Mouse (Mus musculus) limb, embryonic 11.5 days (tissue): Measurements from ENCODE around the gene Slc41a2. TPM values are rescaled to one million over a fixed set of nuclear protein-coding genes. Genes with fewer than 3 reads are reported as not detected.

Experiments used
- ATAC-seq: fragments of 200-750 bp; cut with Nextera tagmentation; 2 replicates; pipeline ENCODE4 v1.8.0; 2017; ENCODE audit warnings: low read depth; ENCODE audit not compliant: insufficient number of reproducible peaks, low FRiP score, low TSS enrichment
- DNase-seq: peaks from one replicate; pipeline ENCODE4 v3.0.0-alpha.2; 2015; ENCODE audit warnings: low spot score
- H3K27ac ChIP-seq: fragments of 300-500 bp; sonication (generic); replicated peaks from 2 replicates; pipeline ENCODE4 v1.5.1; 2014; ENCODE audit warnings: low read depth, mild to moderate bottlenecking, low read length
- H3K27me3 ChIP-seq: fragments of 300-500 bp; sonication (generic); 2 replicates; pipeline ENCODE4 v1.6.1; 2014; ENCODE audit warnings: mild to moderate bottlenecking, low read length, mixed read lengths; ENCODE audit not compliant: control insufficient read depth, insufficient read depth
- H3K36me3 ChIP-seq: fragments of 300-500 bp; sonication (generic); 2 replicates; pipeline ENCODE4 v1.6.1; 2014; ENCODE audit warnings: mild to moderate bottlenecking, low read length, moderate library complexity, mixed read lengths; ENCODE audit not compliant: control insufficient read depth, insufficient read depth
- H3K4me1 ChIP-seq: fragments of 300-500 bp; sonication (generic); 2 replicates; pipeline ENCODE4 v1.6.1; 2014; ENCODE audit warnings: low read length, mixed read lengths; ENCODE audit not compliant: control insufficient read depth, insufficient read depth
- H3K4me2 ChIP-seq: fragments of 300-500 bp; sonication (generic); 2 replicates; pipeline ENCODE4 v1.6.1; 2014; ENCODE audit warnings: low read depth, mild to moderate bottlenecking, moderate library complexity; ENCODE audit not compliant: severe bottlenecking
- H3K4me3 ChIP-seq: fragments of 300-500 bp; sonication (generic); 2 replicates; pipeline ENCODE4 v1.5.1; 2014; ENCODE audit warnings: low read depth, low read length
- H3K9ac ChIP-seq: fragments of 300-500 bp; sonication (generic); 2 replicates; pipeline ENCODE4 v1.6.1; 2014; ENCODE audit warnings: mild to moderate bottlenecking, low read length
- H3K9me3 ChIP-seq: fragments of 300-500 bp; sonication (generic); 2 replicates; pipeline ENCODE4 v1.6.1; 2016; ENCODE audit warnings: low read length; ENCODE audit not compliant: control insufficient read depth
- WGBS: fragments of 180-500 bp; shearing (Covaris S2); extraction: QIAGEN DNeasy Blood & Tissue Kit; methylation state at CpG from one replicate; pipeline ENCODE4 v1.1.7; 2014; 5-methylcytosine and 5-hydroxymethylcytosine counted together
- polyA plus RNA-seq: library from polyadenylated mRNA; unstranded; fragments of >200 nt; fragmentation: Nextera tagmentation; extraction: Ambion mirVana; gene quantifications from 2 replicates; pipeline ENCODE4 v1.2.1, GENCODE M21; 2014

Slc41a2 gene
- polyA plus RNA-seq, 1 experiment from 2014 or later, result 0.59 TPM

- Histone ChIP-seq H3K27ac (no peak overlapping the region), H3K4me3 (no peak overlapping the region), H3K9ac (no peak overlapping the region), H3K4me1 (peaks cover 6% of the 10 kb centered on the region), H3K27me3 (no peaks in the 10 kb centered on the region), H3K36me3 (no peaks in the 10 kb centered on the region), H3K4me2 (no peak overlapping the region), H3K9me3 (no peaks in the 10 kb centered on the region)
- DNase-seq (peak; percentile 82), ATAC-seq (no peak)
- 30% methylated on average over 8 of the region's 8 CpGs for WGBS
Measured at GRCm38 (mm10) chr10:83182573-83182960, 155.1 kb downstream of the Slc41a2 start.

- WGBS, result 75% methylated on average over 15 of the region's 15 CpGs
- H3K4me3 ChIP-seq, result no peak overlapping the region
- ATAC-seq (no peak), DNase-seq (no peak)
- H3K4me1 ChIP-seq, result peaks cover 6% of the 10 kb centered on the region
- H3K27me3 ChIP-seq, result no peaks in the 10 kb centered on the region
- no peak overlapping the region for H3K9ac ChIP-seq
- no peak overlapping the region for H3K4me2 ChIP-seq
- no peaks in the 10 kb centered on the region for H3K36me3 ChIP-seq
- no peaks in the 10 kb centered on the region for H3K9me3 ChIP-seq
- H3K27ac ChIP-seq, result no peak overlapping the region
Measured at GRCm38 (mm10) chr10:83181831-83182572, 155.7 kb downstream of the Slc41a2 start.

Other genes starting within 250 kb of the Slc41a2 start
- gene D10Wsu102e, start 22.3 kb upstream of the Slc41a2 start, polyA plus RNA-seq, result 1.0 and 1.2 TPM in 2 replicates
- gene Aldh1l2, start 196.3 kb upstream of the Slc41a2 start, polyA plus RNA-seq, result 1.3 TPM in 2 replicates
- 33.9 and 35.2 TPM in 2 replicates for gene Washc4, start 205.9 kb upstream of the Slc41a2 start, polyA plus RNA-seq